Mouse (Mus musculus) liver, postnatal 0 days (tissue): ENCODE measurements around the gene Adcy7.

Experiments used
- CTCF ChIP-seq: sonication (generic); IDR thresholded peaks from 2 replicates; pipeline ENCODE4 v1.5.1; 2016; ENCODE audit warnings: antibody characterized with exemption, low read depth
- EP300 ChIP-seq: IDR thresholded peaks from 2 replicates; pipeline ENCODE4 v1.6.1; 2016; ENCODE audit warnings: antibody characterized with exemption, low read depth, mild to moderate bottlenecking

GRCm38 (mm10) chr8:88258544-88258943, 13.7 kb upstream of the Adcy7 start:
- no peak for TF ChIP-seq CTCF
- TF ChIP-seq EP300, result no peak
